Mouse (Mus musculus) myocyte (in vitro differentiated cells): ENCODE measurements around the gene Scd4.

Experiments used
- CEBPB ChIP-seq: IDR thresholded peaks from 2 replicates; pipeline ENCODE4 v1.6.1; 2011; ENCODE audit warnings: mild to moderate bottlenecking, moderate library complexity; ENCODE audit not compliant: poor library complexity, insufficient read depth, severe bottlenecking
- E2F4 ChIP-seq: IDR thresholded peaks from one replicate; pipeline ENCODE4 v1.6.1; 2011; ENCODE audit warnings: mild to moderate bottlenecking, control low read depth, moderate library complexity; ENCODE audit not compliant: insufficient read depth
- POLR2A ChIP-seq: IDR thresholded peaks from one replicate; pipeline ENCODE4 v1.6.1; 2011; ENCODE audit warnings: low read depth, mild to moderate bottlenecking, control low read depth, moderate library complexity; ENCODE audit not compliant: insufficient read length
- TCF12 ChIP-seq: IDR thresholded peaks from one replicate; pipeline ENCODE4 v1.6.1; 2011; ENCODE audit warnings: mild to moderate bottlenecking, control low read depth; ENCODE audit not compliant: poor library complexity, insufficient read depth, severe bottlenecking

DNA sequence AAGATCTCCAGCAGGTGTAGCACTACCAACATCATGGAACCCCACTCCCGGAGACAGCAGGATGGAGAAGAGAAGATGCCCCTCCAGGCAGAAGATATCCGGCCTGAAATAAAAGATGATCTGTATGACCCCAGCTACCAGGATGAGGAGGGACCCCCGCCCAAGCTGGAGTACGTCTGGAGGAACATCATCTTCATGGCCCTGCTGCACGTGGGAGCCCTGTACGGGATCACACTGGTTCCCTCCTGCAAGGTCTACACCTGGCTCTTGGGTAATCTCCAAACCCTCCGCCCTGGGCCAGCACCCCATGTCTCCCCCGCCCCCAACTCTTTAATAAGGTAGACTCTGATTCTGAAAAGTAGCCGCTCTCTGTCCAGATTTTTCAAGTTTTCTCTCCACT lies 1.1 kb downstream of the Scd4 start:
- TF ChIP-seq POLR2A (no peak), CEBPB (no peak), TCF12 (no peak), E2F4 (no peak)
